Mouse (Mus musculus) kidney, adult 11 months (tissue): ENCODE data around the gene Aldh8a1.
"Not testable (repeated sequence)": the region's sequence is repeated elsewhere in the genome, so short reads cannot be mapped to it uniquely, and the experiment has no call there.

ENCODE experiments used
- DNase-seq: peaks from one replicate; pipeline ENCODE4 v3.0.0; 2022

The Aldh8a1 gene

DNA sequence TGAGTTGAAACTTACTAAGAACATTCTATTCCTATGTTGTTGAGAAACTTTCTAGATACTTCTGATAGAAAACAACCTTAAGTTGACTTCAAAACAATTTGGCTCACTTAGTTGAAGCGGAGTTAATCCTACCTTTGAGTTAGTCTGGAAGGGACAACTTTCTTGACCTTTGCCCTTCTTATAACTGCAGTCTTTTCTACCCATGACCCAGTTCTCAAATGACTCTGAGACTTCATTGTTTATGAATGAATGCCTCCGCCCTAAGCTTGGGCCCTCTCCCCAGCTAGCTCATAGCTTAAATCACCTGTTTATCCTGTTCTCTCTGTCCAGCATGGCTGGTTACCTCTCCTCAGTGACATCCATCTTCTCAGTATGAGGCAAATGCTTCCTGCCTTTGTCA, 7.5 kb upstream of the Aldh8a1 start:
- peak; percentile 29 for DNase-seq

DNA sequence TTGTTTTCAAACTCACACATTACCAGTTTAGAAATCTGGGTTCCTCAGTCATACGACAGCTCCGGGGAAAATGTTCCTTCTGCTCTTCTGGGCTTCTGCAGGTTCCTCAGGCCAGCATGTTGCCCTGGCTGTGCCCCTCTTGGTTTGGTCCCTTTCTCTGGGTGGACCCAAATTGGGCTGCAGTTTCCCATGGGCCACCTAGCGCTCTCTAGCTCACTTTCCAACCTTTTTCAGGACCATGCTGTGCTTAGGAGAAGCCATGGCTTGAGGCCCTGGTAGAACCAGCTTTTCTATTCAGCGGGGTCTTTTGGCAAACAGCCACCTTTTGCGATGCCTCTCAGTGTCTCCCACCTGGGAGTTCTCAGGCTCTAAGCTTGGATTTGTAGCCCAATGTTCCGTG, 4.8 kb upstream of the Aldh8a1 start:
- no peak for DNase-seq

DNA sequence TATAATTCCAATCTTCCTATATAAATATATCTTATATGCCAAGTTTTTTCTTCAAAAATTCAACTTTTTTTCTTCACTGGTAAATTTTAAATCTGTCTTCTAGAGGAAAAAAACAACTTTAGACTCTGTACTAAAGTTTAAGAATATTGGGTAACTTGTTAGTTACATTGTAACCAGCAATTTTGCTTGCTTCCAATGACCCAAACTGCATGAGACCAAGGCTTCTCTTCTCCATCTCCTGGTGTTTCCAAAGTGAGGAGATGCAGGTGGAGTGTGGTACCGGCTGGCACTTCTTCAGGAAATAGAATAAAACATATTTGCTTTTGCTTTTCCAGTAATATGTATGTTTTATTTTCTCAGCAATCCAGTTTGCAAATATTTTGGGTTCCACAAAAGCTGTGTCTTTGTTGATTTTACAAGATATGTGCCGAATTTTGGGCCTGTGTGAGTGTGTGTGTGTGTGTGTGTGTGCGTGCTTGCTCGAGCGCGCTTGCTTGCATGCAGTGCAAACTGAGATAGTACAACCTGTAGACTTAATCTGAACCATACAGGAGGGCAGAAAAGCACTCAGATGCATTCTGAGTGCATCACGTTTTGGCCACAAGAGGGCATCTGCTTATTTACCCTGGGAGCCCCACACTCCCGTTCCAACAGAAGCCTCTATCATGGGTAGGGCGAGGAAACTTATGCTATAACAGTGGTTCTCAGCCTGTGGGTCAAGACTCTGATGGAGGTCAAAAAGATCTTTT, 1.3 kb downstream of the Aldh8a1 start:
- peak; percentile 58 for DNase-seq

GRCm38 (mm10) chr10:21382914-21383313, 5.8 kb downstream of the Aldh8a1 start:
- no peak for DNase-seq

DNA sequence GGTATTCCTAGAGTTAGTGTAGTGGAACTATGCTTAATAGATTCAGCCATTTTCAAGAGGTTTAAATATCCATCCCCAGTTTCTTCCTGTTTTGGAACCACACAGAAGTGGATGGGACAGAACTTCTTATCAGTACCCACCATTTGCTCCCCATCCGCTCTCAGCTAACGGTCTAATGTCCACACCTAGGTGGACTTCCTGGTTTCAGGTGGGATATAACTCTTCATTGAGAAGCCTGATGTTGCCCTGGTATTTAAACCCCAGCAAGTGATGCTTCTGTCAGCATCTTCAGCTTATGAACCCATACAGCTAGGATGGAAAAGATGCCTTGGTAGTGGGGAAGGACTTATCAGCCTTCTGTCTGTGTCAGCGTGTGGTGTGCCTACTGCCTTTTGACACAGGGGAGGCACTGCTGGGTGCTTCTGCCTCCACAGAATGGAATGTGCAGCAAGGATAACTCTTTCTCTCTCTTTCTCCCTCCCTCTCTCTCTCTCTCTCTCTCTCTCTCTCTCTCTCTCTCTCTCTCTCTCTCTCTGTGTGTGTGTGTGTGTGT, 8.1 kb downstream of the Aldh8a1 start:
- DNase-seq, result no peak

- DNase-seq, result no peak
Measured at GRCm38 (mm10) chr10:21389075-21389474, 12.0 kb downstream of the Aldh8a1 start.

- DNase-seq, result no peak
Measured at GRCm38 (mm10) chr10:21390440-21390839, 13.3 kb downstream of the Aldh8a1 start.

DNA sequence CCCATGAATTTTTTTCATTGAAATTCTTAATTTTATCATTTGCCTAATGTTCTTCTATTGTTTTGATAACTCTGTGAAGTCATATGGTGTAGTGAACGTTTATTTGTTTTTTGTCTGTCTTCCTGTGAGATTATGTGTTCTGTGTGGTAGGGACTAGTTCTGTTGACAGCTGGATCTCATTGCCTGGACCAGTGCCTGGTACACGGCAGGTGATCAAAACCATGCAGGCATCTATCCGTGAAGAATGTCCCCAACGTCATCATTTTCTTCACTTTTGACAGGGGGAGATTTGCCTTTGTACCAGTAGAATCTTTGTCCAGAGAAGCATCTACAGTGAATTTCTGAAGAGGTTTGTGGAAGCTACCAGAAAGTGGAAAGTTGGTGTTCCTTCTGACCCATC, 14.2 kb downstream of the Aldh8a1 start:
- no peak for DNase-seq

- DNase-seq, result no peak
Measured at GRCm38 (mm10) chr10:21393390-21393789, 16.3 kb downstream of the Aldh8a1 start.

DNA sequence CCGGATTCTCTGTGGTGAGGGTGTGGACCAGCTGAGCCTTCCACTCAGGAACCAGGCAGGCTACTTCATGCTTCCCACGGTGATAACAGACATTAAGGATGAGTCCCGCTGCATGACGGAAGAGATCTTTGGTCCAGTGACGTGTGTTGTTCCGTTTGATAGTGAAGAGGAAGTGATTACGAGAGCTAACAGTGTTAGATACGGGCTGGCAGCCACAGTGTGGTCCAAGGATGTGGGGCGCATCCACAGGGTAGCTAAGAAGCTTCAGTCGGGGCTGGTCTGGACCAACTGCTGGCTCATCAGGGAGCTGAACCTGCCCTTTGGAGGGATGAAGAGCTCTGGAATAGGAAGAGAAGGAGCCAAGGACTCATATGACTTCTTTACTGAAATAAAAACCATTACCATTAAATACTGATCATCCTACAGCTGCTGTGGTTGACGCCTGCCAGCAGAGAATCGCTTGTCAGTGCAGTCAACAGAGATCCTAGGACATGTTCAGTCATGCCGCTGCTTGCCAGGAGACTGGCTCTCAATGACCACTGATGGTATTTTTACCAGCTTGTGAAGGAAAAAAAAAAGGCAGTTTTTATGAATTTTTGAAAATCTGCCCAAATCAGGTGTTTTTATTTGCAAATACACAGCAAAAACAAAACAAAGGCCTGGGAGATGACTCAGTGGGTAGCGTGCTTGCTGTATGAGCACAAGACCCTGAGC, 18.5 kb downstream of the Aldh8a1 start:
- no peak for DNase-seq

GRCm38 (mm10) chr10:21398873-21399425, 21.9 kb downstream of the Aldh8a1 start:
- DNase-seq, result not testable (repeated sequence)

- no peak for DNase-seq
Measured at GRCm38 (mm10) chr10:21399622-21400021, 22.5 kb downstream of the Aldh8a1 start.

DNA sequence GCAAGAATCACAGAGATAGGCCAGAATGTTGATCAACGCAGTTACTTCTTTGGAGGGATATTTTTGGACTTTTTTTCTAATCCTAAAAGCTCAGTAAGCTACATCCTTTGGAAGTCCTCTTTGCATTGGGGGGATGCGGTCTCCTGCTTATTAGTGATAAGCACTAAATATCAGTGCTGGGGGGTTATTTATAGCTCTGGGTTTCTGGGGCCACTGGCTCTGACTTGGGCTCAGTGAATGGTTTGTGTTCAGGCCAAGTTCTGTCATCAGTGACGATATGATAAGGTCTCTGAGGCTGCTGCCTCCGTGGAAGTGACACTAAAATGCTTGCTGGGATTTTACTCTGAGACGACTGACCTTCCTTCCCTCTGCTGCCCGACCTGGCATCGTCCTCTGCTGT, 22.9 kb downstream of the Aldh8a1 start:
- no peak for DNase-seq

GRCm38 (mm10) chr10:21400453-21400852, 23.4 kb downstream of the Aldh8a1 start:
- DNase-seq, result no peak

DNA sequence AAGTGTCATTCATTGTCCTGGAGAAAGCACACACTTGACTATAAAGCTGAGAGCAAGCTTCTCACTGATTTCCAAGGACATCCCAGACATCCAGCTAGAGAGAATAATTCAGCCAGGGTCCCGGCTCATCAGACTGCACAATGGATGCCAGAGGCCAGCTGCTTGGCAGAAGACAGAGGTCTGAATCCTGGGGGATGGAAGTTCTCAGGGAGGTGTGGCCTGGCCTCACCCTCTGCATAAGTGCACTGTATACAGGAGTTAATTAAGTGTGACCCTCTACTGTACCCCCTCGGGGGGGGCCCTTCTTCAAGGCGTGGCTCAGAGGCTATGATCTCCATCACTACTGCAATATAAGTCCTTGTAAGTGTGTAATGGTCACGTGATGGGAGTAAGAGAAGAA, 24.2 kb downstream of the Aldh8a1 start:
- no peak for DNase-seq

- no peak for DNase-seq
Measured at GRCm38 (mm10) chr10:21404822-21405221, 27.7 kb downstream of the Aldh8a1 start.

DNA sequence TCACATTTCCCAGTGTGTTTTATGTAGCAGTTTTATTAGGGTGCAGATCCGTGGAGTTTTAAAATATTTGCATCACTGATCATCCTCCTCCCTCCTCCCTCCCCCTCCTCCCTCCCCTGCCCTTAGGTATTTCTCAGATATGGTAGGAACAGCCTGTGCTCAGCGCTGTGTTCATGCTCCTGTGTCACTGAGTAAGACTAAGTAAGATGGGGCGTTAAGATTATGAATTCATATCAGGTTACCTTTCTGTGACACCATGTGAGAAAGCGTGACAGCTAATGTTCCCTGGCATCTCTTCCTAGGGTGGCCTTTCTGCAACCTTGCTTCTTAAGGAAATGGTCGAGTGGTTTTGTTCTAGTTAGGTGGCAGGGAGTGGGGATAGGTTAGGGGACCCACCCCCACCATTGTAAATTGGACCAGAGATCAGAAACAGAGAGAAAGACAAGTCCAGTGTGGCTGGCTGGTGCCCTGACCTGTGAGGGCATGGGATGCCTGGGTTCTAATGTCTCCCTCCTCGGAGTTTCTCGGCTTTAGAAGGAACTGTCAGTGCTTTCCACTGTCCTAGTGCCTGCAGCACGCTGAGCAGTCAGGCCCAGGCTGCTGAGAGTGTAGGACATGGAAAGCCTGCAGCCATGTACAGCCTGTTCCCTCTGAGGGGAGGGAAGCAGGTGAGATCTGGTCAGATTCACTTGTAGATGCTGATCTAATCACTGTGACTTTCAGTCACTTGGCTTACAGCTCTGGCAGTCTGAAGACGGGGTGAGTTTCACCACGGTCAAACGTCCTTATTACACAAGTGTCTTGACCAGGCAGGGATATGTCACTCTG, 28.8 kb downstream of the Aldh8a1 start:
- DNase-seq, result no peak

GRCm38 (mm10) chr10:21410711-21411110, 33.6 kb downstream of the Aldh8a1 start:
- no peak for DNase-seq

DNA sequence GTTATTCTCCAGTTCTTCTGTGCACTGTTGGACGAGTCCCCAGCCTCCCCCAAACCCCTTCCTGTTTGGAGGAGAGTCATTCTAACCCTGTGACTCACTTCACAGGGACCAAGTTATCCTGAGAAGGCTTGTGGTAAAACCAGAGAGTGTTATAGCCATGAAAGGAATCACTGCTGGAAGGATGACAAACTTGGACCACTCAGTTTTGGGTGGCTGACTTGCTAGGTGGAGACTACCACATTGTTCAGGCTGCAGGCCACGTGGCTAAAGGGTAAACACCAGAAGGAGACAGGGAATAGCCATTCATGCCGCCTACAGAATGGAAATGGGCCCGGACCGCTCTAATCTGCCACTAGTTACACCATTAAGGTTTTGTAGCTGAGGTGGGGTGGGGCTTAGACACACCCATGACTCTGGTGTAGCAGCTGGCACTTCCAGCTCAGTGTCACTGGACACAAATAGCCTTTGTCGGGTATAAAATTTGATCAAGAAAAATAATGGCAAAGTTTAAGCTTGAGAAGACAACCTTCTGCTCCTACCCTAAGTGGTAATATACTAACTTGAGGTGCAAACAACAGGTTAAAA, 34.6 kb downstream of the Aldh8a1 start:
- DNase-seq, result no peak

GRCm38 (mm10) chr10:21415031-21415430, 37.9 kb downstream of the Aldh8a1 start:
- no peak for DNase-seq

DNA sequence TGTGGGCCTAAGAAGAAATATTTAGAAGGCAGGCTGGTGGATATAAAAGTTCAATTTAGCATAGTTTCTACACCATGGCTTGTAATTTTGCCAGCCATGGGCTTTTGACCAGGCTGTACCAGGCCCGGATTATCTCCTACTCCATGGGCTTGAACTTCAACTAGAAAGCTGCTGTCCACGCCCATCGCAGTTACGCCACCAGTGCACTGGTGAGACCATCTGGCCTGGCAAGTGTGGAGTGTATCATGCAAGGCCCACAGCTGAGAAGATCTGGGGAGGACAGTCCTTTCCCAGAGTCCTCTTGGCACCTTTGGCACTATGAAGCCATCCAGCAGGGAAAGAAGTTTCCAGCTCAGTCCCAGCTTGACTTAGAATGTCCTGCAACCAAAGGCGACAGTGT, 39.1 kb downstream of the Aldh8a1 start:
- DNase-seq, result no peak

DNA sequence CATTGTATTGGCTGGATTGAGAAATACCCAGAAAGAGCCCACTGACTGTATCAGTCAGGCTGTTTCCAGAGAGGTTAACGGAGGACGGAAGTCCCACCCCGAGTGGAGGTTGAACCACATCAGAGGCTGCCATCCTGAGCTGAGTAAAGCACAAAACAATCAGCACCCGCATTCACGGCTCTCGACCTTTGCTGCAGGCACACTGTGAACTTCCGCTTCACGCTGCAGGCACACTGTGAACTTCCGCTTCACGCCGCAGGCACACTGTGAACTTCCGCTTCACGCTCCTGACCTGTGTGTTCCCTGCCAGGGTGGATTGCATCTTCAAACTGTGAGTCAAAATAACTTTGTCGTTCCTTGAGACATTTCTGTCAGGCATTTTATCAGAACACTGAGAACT, 42.1 kb downstream of the Aldh8a1 start:
- no peak for DNase-seq
